ENCODE assay signal across 17 mouse cellular contexts in genomic region chr2:167323116-167323515, GRCm38 (mm10). TPM values are rescaled to one million over a fixed set of nuclear protein-coding genes. Genes with fewer than 3 reads are reported as not detected.
DNase-seq lines count a peak whose midpoint lies in the region; ATAC-seq and TF ChIP-seq lines count a peak whose summit lies in the region.
"Had no signal": no experiment of that assay in that cellular context is flagged by ENCODE, and none has a peak within 500 bp of the region (broad histone marks: within the 10 kb centered on the region; RNA-seq: fewer than 3 reads in every experiment).

No protein-coding gene starts in this region.

- TF ChIP-seq CTCF in kidney, adult 2 months (conservative IDR thresholded peaks at IDR 0.05; ENCODE audit: insufficient read depth, insufficient read length, low read depth, low read length): no peak

- no peaks in the 10 kb centered on the region for H3K36me3 ChIP-seq in heart, embryonic 16.5 days (ENCODE audit: control insufficient read depth, insufficient read depth)
- no peaks in the 10 kb centered on the region for H3K36me3 ChIP-seq in kidney, adult 2 months (ENCODE audit: control insufficient read depth, insufficient read depth, low read length)
- no peaks in the 10 kb centered on the region for H3K36me3 ChIP-seq in neural tube, embryonic 13.5 days
- no peaks in the 10 kb centered on the region for H3K36me3 ChIP-seq in neural tube, embryonic 15.5 days
- no peaks in the 10 kb centered on the region for H3K36me3 ChIP-seq in forebrain, embryonic 14.5 days (ENCODE audit: control insufficient read depth, insufficient read depth, low read length)
- H3K36me3 ChIP-seq: embryonic facial prominence, embryonic 12.5 days; heart, embryonic 12.5 days; hindbrain, embryonic 10.5 days; intestine, embryonic 15.5 days had no signal

- no peak for DNase-seq in heart, postnatal 14 days
- peak; percentile 32 for DNase-seq in kidney, adult 2 months
- DNase-seq in kidney, adult 11 months: no peak
- DNase-seq in forebrain, embryonic 14.5 days (ENCODE audit: low spot score): no peak
- DNase-seq: adrenal gland, postnatal 10 days; cerebellum, adult 18-20 months; cerebellum, postnatal 25 days; gastrocnemius, postnatal 10 days; kidney, adult 8-10 months had no signal

- H3K9me3 ChIP-seq in heart, embryonic 16.5 days (replicated peaks; ENCODE audit: control insufficient read depth, low read length): no peaks in the 10 kb centered on the region
- H3K9me3 ChIP-seq in neural tube, embryonic 13.5 days: no peaks in the 10 kb centered on the region
- no peaks in the 10 kb centered on the region for H3K9me3 ChIP-seq in neural tube, embryonic 15.5 days (replicated peaks)
- no peaks in the 10 kb centered on the region for H3K9me3 ChIP-seq in forebrain, embryonic 14.5 days (replicated peaks; ENCODE audit: control insufficient read depth, low read length)
- H3K9me3 ChIP-seq: embryonic facial prominence, embryonic 12.5 days; heart, embryonic 12.5 days; hindbrain, embryonic 10.5 days; intestine, embryonic 15.5 days had no signal

- no peaks in the 10 kb centered on the region for H3K27me3 ChIP-seq in heart, embryonic 16.5 days (ENCODE audit: control insufficient read depth, insufficient read depth, low read length)
- H3K27me3 ChIP-seq in kidney, adult 2 months (replicated peaks; ENCODE audit: control insufficient read depth, insufficient read depth, low read length): no peaks in the 10 kb centered on the region
- H3K27me3 ChIP-seq in neural tube, embryonic 13.5 days: no peaks in the 10 kb centered on the region
- H3K27me3 ChIP-seq in neural tube, embryonic 15.5 days (replicated peaks): no peaks in the 10 kb centered on the region
- H3K27me3 ChIP-seq in forebrain, embryonic 14.5 days (replicated peaks; ENCODE audit: control insufficient read depth, insufficient read depth, low read length): no peaks in the 10 kb centered on the region
- H3K27me3 ChIP-seq: embryonic facial prominence, embryonic 12.5 days; heart, embryonic 12.5 days; intestine, embryonic 15.5 days had no signal

- peak overlapping the region; percentile 43; the same call in 1 of the 2 replicates for H3K27ac ChIP-seq in heart, embryonic 16.5 days (ENCODE audit: low read length)
- no peak overlapping the region for H3K27ac ChIP-seq in kidney, adult 2 months (ENCODE audit: insufficient read depth, low read depth, low read length)
- peak overlapping the region; percentile 49; the same call in 1 of the 2 replicates for H3K27ac ChIP-seq in neural tube, embryonic 13.5 days (replicated peaks)
- no peak overlapping the region for H3K27ac ChIP-seq in neural tube, embryonic 15.5 days (replicated peaks)
- H3K27ac ChIP-seq in forebrain, embryonic 14.5 days (ENCODE audit: low read depth, low read length): no peak overlapping the region
- H3K27ac ChIP-seq: embryonic facial prominence, embryonic 12.5 days; hindbrain, embryonic 10.5 days; intestine, embryonic 15.5 days had no signal

- H3K4me1 ChIP-seq in heart, embryonic 16.5 days (ENCODE audit: control insufficient read depth, insufficient read depth, low read length): peaks cover 20% of the 10 kb centered on the region
- peaks cover 27% of the 10 kb centered on the region for H3K4me1 ChIP-seq in kidney, adult 2 months (ENCODE audit: control insufficient read depth, insufficient read depth, low read length)
- H3K4me1 ChIP-seq in neural tube, embryonic 13.5 days (replicated peaks): peaks cover 47% of the 10 kb centered on the region
- peaks cover 30% of the 10 kb centered on the region for H3K4me1 ChIP-seq in neural tube, embryonic 15.5 days
- H3K4me1 ChIP-seq in forebrain, embryonic 14.5 days (ENCODE audit: control insufficient read depth, insufficient read depth, low read length): 0 out of 2 replicates have a peak, but pooled peaks cover 4% of the 10 kb centered on the region
- H3K4me1 ChIP-seq: embryonic facial prominence, embryonic 12.5 days had no signal

- intact Hi-C loops in heart, postnatal 14 days (cut with DNase I): no loop called here

- 43% methylated on average over 3 of the region's 3 CpGs for WGBS in heart, embryonic 16.5 days
- WGBS in kidney, adult 2 months: 81% methylated on average over 3 of the region's 3 CpGs
- 55% methylated on average over 3 of the region's 3 CpGs for WGBS in neural tube, embryonic 13.5 days
- WGBS in neural tube, embryonic 15.5 days: 51% methylated on average over 3 of the region's 3 CpGs
- WGBS in forebrain, embryonic 14.5 days: 70% methylated on average over 3 of the region's 3 CpGs

- ATAC-seq in heart, embryonic 16.5 days (replicated peaks; ENCODE audit: extremely low read depth, insufficient read depth, low FRiP score): 0 out of 2 replicates have a peak, but pooled peaks have one; percentile 59
- ATAC-seq in neural tube, embryonic 13.5 days (ENCODE audit: low read depth): no peak
- ATAC-seq in neural tube, embryonic 15.5 days (ENCODE audit: low FRiP score): no peak
- ATAC-seq in forebrain, embryonic 14.5 days: no peak
- ATAC-seq: forebrain, embryonic 16.5 days; intestine, embryonic 15.5 days had no signal

- no peak overlapping the region for H3K4me3 ChIP-seq in heart, embryonic 16.5 days (ENCODE audit: low read length)
- no peak overlapping the region for H3K4me3 ChIP-seq in kidney, adult 2 months (ENCODE audit: insufficient read depth, low read depth, low read length)
- H3K4me3 ChIP-seq in neural tube, embryonic 13.5 days: no peak overlapping the region
- no peak overlapping the region for H3K4me3 ChIP-seq in neural tube, embryonic 15.5 days (replicated peaks)
- no peak overlapping the region for H3K4me3 ChIP-seq in forebrain, embryonic 14.5 days (ENCODE audit: low read depth, low read length)
- H3K4me3 ChIP-seq: embryonic facial prominence, embryonic 12.5 days; heart, embryonic 12.5 days; hindbrain, embryonic 10.5 days; intestine, embryonic 15.5 days had no signal

- no peak overlapping the region for H3K4me2 ChIP-seq in heart, embryonic 16.5 days (ENCODE audit: low read depth, low read length)
- no peak overlapping the region for H3K4me2 ChIP-seq in neural tube, embryonic 13.5 days
- H3K4me2 ChIP-seq in neural tube, embryonic 15.5 days: no peak overlapping the region
- no peak overlapping the region for H3K4me2 ChIP-seq in forebrain, embryonic 14.5 days (ENCODE audit: low read length)
- H3K4me2 ChIP-seq: embryonic facial prominence, embryonic 12.5 days; heart, embryonic 12.5 days; intestine, embryonic 15.5 days had no signal

- TF ChIP-seq POLR2A in kidney, adult 2 months (IDR thresholded peaks at IDR 0.05; ENCODE audit: low read depth, low read length): no peak

- H3K9ac ChIP-seq in heart, embryonic 16.5 days (ENCODE audit: low read length): no peak overlapping the region
- H3K9ac ChIP-seq in neural tube, embryonic 13.5 days: no peak overlapping the region
- no peak overlapping the region for H3K9ac ChIP-seq in neural tube, embryonic 15.5 days (replicated peaks)
- no peak overlapping the region for H3K9ac ChIP-seq in forebrain, embryonic 14.5 days (ENCODE audit: low read length)
- H3K9ac ChIP-seq: embryonic facial prominence, embryonic 12.5 days; heart, embryonic 12.5 days; intestine, embryonic 15.5 days had no signal

RNA-seq across cellular contexts. Expression of gene B4galt5, which starts 25.9 kb away (rescaled TPM):
- polyA plus RNA-seq in heart, embryonic 16.5 days (2015; fragmentation: Nextera tagmentation; extraction: Ambion mirVana): 8.1 and 8.3 TPM in 2 replicates
- 10 to 100 TPM; 18.5 to 19.8 TPM for total RNA-seq in heart, postnatal 14 days (2021)
- polyA plus RNA-seq in kidney, adult 2 months (2012; rRNA removed): 51.5 and 54.2 TPM in 2 replicates
- 21.6 and 22.2 TPM in 2 replicates for polyA plus RNA-seq in neural tube, embryonic 13.5 days (2015; fragmentation: Nextera tagmentation; extraction: Ambion mirVana)
- polyA plus RNA-seq in neural tube, embryonic 15.5 days (2015; fragmentation: Nextera tagmentation; extraction: Ambion mirVana): 19.9 and 28.4 TPM in 2 replicates
- polyA plus RNA-seq in forebrain, embryonic 14.5 days (2014; fragmentation: Nextera tagmentation; extraction: Ambion mirVana): 10.9 and 12.0 TPM in 2 replicates

Comparison
In these comparisons a context has a peak if more than half of its experiments do, and no peak if none do; other contexts are left out.
1. H3K27ac ChIP-seq: peak in heart, embryonic 16.5 days (single experiment) and neural tube, embryonic 13.5 days (single experiment); none in kidney, adult 2 months (single experiment), neural tube, embryonic 15.5 days (single experiment) and forebrain, embryonic 14.5 days (single experiment).